Mouse (Mus musculus) ES-E14 (cell line): ENCODE measurements at regions not wholly inside any gene's neighbourhood (a gene's known extent, or its start where the extent isn't known, plus 50 kb on each side); places are given as distances from the start of the nearest gene placed in this dataset.
"Not testable (repeated sequence)": the region's sequence is repeated elsewhere in the genome, so short reads cannot be mapped to it uniquely, and the experiment has no call there.

ENCODE experiments used
- DNase-seq: peaks from one replicate; pipeline ENCODE4 v3.0.0-alpha.2; 2013; ENCODE audit warnings: low read depth, low spot score
- H3K27ac ChIP-seq: 2 replicates; pipeline ENCODE4 v1.5.1; 2012; ENCODE audit warnings: low read depth, mild to moderate bottlenecking, low read length, moderate library complexity, mixed read lengths; ENCODE audit not compliant: poor library complexity, insufficient read depth, severe bottlenecking
- H3K36me3 ChIP-seq: 2 replicates; pipeline ENCODE4 v1.6.1; 2012; ENCODE audit warnings: mild to moderate bottlenecking, low read length, moderate library complexity, mixed read lengths; ENCODE audit not compliant: control insufficient read depth, poor library complexity, insufficient read depth, severe bottlenecking
- H3K4me1 ChIP-seq, 2 experiments: fragments of 150-350 bp in 1 of 2; sonication (generic) in 1 of 2; 2 replicates each; pipeline ENCODE4 v1.6.1; 2012; ENCODE audit warnings: low read length in 2 of 2, mild to moderate bottlenecking in 1 of 2, mixed read lengths in 1 of 2; ENCODE audit not compliant: control insufficient read depth in 2 of 2, insufficient read depth in 2 of 2, poor library complexity in 1 of 2
- H3K4me3 ChIP-seq, 2 experiments: fragments of 150-350 bp in 1 of 2; sonication (generic) in 1 of 2; 2 replicates each; pipeline ENCODE4 v1.5.1; 2012; ENCODE audit warnings: low read length in 2 of 2, low read depth in 1 of 2, mild to moderate bottlenecking in 1 of 2, mixed read lengths in 1 of 2; ENCODE audit not compliant: insufficient read depth in 1 of 2, poor library complexity in 1 of 2, severe bottlenecking in 1 of 2
- H3K9ac ChIP-seq: 2 replicates; pipeline ENCODE4 v1.6.1; 2012; ENCODE audit warnings: low read depth, mild to moderate bottlenecking, low read length, mixed read lengths; ENCODE audit not compliant: poor library complexity, insufficient read depth, severe bottlenecking
- H3K9me3 ChIP-seq: fragments of 150-350 bp; sonication (generic); 2 replicates; pipeline ENCODE4 v1.6.1; 2012; ENCODE audit warnings: low read depth, mild to moderate bottlenecking, low read length; ENCODE audit not compliant: control insufficient read depth, insufficient read depth
- CHD2 ChIP-seq: IDR thresholded peaks from 2 replicates; pipeline ENCODE4 v1.6.1; 2014; ENCODE audit warnings: mild to moderate bottlenecking, low read depth, low read length, inconsistent platforms
- MAFK ChIP-seq: IDR thresholded peaks from 2 replicates; pipeline ENCODE4 v1.6.1; 2014; ENCODE audit warnings: mild to moderate bottlenecking, low read depth, low read length, inconsistent platforms; ENCODE audit not compliant: insufficient read depth
- ZNF384 ChIP-seq: IDR thresholded peaks from 2 replicates; pipeline ENCODE4 v1.6.1; 2012; ENCODE audit warnings: low read depth, low read length, inconsistent platforms
- in situ Hi-C, 2 experiments: fragments of 600-800 bp; cut with MboI; formaldehyde crosslinking; loops; one replicate each; pipeline ENCODE4 v1.15.1; 2025; ENCODE audit warnings: low sequenced_read_pairs in 2 of 2, inconsistent platforms in 1 of 2; ENCODE audit not compliant: unreplicated experiment in 2 of 2

GRCm38 (mm10) chrX:119577469-119577868 is 349.5 kb upstream of the Pabpc5 start:
- Histone ChIP-seq H3K9me3 (no peaks in the 10 kb centered on the region), H3K9ac (no peak overlapping the region), H3K4me1 (no peaks in the 10 kb centered on the region), H3K36me3 (no peaks in the 10 kb centered on the region), H3K27ac (no peak overlapping the region), H3K4me3 (no peak overlapping the region)
- in situ Hi-C loops: no loop called here
- no peak for TF ChIP-seq CHD2
- no peak for TF ChIP-seq MAFK
- no peak for TF ChIP-seq ZNF384
- DNase-seq: no peak

GRCm38 (mm10) chrX:119615996-119616395 is 311.0 kb upstream of the Pabpc5 start:
- H3K36me3 ChIP-seq, H3K9ac ChIP-seq, H3K4me1 ChIP-seq, DNase-seq, H3K9me3 ChIP-seq, H3K4me3 ChIP-seq, in situ Hi-C loops, H3K27ac ChIP-seq: not testable (repeated sequence)

GRCm38 (mm10) chrX:119621697-119622096 is 305.3 kb upstream of the Pabpc5 start:
- in situ Hi-C loops: no loop called here
- Histone ChIP-seq H3K9me3 (no peaks in the 10 kb centered on the region; the same call in 1 of the 2 replicates), H3K36me3 (no peaks in the 10 kb centered on the region), H3K4me3 (no peak overlapping the region), H3K9ac (no peak overlapping the region), H3K4me1 (no peaks in the 10 kb centered on the region; a peak in 1 of 4 replicates), H3K27ac (peak overlapping the region; percentile 80; the same call in 1 of the 2 replicates)
- no peak for TF ChIP-seq CHD2
- TF ChIP-seq ZNF384: peak; percentile 80
- DNase-seq: no peak
